Mouse (Mus musculus) kidney, adult 2 months (tissue): ENCODE data around the gene Npas4.

Experiments used
- CTCF ChIP-seq: fragments of 200-500 bp; conservative IDR thresholded peaks from 2 replicates; pipeline ENCODE4 v1.5.1; 2011; ENCODE audit warnings: low read depth, mild to moderate bottlenecking, control low read depth, low read length, moderate library complexity, mixed read lengths; ENCODE audit not compliant: insufficient read depth, insufficient read length
- POLR2A ChIP-seq: fragments of 200-500 bp; IDR thresholded peaks from one replicate; pipeline ENCODE4 v1.6.1; 2011; ENCODE audit warnings: low read depth, low read length, control low read depth

DNA sequence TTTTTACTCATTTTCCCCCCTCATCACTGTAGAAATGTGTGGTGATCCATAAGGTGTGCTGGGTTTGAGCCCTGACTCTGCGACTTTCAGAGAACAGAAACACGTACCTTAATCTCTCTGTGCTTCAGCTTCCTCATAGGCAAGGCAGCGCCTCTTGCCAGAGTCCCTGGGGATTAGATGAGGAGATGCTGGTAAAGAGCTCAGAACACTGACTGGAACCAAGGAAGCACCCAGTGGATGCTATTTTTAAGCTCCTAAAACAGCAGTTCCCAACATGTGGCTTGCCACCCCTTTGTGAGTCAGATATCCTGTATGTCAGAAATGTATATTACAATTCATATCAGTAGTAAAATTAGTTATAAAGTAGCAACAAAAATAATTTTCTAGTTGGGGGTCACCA, 28.1 kb upstream of the Npas4 start:
- no peak for TF ChIP-seq CTCF
- no peak for TF ChIP-seq POLR2A
